Mouse (Mus musculus) heart, postnatal 25 days (tissue): ENCODE results near the gene Atg9b. TPM values are rescaled to one million over a fixed set of nuclear protein-coding genes. Genes with fewer than 3 reads are reported as not detected.

Experiments
- DNase-seq: peaks from one replicate; pipeline ENCODE4 v3.0.0; 2022; ENCODE audit warnings: low spot score
- intact Hi-C: fragments of 180-260 bp; cut with DNase I; formaldehyde crosslinking; loops from one replicate; pipeline ENCODE4 v1.15.1; 2025
- total RNA-seq, 2 experiments: library from RNA; stranded (reverse); gene quantifications; 2 replicates each; pipeline ENCODE4 v1.2.3; 2021

The Atg9b gene
- total RNA-seq, 2 experiments from 2014 or later = 0.42 to 1.2 TPM

DNA sequence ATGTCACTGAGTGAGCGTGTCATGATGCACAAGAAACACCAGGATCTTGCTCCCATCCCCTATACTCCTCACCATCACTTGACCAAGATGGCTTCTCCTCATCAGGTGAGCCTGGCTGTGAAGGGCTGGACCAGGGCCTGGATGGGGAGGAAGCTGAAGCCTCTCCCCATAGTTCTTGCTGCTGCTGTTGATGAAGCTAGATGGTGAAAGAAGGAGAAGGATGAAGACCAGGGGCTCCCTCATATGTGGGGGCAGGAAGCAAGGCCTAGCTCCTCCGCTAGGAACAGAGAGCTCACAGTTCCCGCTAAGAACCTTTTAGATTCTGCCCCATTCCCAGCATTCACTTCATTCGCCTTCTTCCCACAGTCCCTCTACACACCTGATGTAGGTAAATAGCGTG, 6.6 kb downstream of the Atg9b start:
- intact Hi-C loops = no loop called here
- DNase-seq = no peak

DNA sequence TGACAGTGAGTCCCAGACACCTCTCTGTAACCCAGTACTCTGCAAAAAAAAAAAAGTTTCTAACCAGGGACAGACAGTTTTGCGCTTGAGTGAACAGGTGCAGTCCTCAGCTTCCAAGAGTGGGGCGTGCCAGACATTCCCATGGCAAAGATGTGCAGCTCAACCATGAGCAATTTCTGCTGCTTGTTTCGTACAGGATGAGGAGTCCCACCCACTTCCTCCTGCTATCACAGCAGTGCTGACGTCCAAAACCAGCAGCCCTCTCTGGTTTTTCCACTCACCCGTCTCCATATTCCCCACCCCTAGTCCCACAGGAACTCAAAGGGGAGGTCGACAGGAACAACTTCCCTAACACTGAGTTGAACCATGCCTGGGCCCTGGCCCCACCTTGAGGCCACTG, 7.5 kb downstream of the Atg9b start:
- DNase-seq = peak; percentile 75
- intact Hi-C loops = loop anchor here (1.0 kb wide), 1 partner anchor 19 kb away; no protein-coding TSS in a partner anchor

DNA sequence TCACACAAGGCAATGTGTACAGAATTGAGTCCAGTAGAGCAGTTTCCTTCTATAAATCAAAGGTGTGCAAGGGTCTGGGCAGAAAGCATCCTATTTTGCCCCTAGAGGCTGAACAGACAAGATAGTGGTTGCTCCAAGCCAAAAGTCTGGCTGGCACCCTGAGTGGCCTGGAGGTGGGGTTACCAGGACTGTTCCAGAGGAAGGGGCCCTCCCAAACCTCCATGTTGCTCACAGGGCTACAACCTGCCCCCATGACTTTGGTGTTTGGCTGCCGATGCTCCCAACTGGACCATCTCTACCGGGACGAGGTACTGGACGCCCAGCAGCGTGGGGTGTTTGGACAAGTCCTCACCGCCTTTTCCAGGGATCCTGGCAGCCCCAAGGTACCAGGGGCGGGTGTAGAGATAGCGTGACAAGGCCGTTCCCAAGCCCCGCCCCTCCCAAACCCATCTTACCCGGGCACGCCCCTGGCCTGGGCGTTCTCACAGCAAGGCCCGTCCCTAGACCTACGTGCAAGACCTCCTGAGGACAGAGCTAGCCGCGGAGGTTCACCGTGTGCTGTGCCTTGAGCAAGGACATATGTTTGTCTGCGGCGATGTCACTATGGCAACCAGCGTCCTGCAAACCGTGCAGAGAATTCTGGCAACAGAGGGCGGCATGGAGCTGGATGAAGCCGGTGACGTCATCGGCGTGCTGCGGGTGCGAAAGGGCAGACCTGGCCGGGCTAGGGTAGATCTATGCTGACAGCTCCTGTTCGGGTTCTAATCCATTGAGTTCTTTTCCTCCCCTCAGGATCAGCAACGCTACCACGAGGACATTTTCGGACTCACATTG, 8.7 kb downstream of the Atg9b start:
- peak; percentile 79 for DNase-seq
- intact Hi-C loops = no loop called here

DNA sequence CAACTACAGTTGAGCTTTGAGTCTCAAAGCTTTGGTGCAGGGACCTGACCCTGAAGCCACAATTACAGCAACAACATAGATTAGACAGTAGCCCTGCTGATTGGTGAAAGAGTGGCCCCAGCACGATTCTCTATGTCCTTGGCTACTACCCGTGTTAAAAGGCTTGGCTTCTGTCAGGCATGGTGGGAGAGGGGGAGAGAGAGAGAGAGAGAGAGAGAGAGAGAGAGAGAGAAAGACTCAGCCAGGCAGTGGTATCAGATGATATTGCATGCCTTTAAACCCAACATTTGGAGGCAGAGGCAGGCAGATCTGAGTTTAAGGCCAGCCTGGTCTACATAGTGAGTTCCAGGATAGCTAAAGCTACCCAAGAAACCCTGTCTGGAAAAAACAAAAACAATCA, 10.0 kb downstream of the Atg9b start:
- intact Hi-C loops = no loop called here
- DNase-seq = no peak

DNA sequence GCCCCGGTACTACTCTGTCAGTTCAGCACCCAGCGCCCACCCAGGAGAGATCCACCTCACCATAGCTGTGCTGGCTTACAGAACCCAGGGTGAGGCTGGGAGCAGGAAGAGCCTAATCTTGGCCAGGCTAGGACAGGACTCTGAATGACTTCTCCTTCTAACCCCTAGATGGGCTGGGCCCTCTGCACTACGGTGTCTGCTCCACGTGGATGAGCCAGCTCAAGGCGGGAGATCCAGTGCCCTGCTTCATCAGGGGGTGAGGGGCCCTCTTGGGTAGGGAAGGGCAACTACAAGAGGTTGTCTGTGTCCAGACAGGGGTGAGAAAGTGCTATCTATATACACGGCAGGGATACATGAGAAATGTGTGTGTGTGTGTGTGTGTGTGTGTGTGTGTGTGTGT, 10.5 kb downstream of the Atg9b start:
- no peak for DNase-seq
- intact Hi-C loops = no loop called here

GRCm38 (mm10) chr5:24380499-24380898, 11.4 kb downstream of the Atg9b start:
- intact Hi-C loops = no loop called here
- DNase-seq = no peak

DNA sequence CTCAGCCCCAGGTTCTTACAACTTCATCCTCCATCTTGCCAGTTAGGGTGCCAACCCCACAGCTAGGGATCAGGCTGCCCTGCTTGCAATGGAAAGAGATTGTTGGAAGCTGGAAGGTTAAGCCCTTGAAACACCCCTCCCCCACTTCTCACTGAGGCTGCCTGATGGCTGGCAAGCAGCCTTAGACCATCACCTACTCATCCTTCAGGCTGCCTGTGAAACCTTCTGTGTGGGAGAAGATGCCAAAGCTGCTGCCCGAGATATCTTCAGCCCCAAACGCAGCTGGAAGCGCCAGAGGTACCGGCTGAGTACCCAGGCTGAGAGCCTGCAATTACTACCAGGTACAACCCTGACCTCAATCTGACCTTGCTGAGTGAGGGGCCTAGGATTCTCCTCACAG, 12.4 kb downstream of the Atg9b start:
- intact Hi-C loops = no loop called here
- no peak for DNase-seq

DNA sequence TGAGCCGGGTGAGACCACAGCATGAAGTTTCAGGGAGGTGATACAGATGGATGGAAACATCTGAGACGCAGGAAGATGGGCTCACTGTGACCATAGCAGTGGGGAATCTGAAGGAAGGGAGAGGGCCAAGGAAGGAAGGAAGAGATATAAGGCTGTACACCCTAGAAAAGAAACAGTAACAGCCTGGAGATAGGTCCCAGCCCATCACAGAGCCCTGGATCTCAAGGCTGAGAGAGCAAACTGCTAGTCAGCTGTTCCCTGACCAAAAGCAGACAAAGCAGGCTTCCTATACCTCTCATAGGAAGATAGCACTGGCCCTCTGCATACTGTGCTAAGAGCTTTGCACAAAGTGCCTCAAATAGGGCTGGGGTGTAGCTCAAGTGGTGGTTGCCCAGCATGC, 13.2 kb downstream of the Atg9b start:
- no peak for DNase-seq
- intact Hi-C loops = no loop called here

DNA sequence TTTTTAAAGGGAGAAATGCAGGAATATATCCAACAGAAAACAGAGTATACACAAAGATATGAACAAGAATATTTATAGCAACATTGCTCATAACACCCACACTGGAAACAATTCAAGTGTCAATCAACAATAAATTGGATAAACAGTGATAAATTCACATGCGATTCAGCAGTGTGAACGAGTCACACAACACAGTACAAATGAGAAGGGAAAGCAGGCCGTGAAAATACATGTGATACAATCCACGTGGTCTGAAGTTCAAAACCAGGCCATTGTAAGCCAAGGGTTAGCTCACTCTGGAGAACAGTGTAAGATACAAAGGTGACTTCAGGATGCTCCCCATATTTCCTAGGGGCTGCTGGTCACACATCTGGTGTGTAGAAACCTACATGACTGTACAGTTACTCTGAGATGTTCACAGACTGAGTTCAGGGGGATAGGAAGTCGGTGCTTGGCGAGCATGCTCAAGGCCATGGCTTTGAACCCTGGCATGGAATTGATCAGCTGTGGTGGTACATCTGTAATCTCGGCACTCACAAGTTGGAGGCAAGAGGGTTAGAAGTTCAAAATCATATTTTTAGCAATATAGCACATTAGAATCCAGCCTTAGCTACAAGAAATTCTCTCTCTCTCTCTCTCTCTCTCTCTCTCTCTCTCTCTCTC, 17.1 kb downstream of the Atg9b start:
- intact Hi-C loops = no loop called here
- DNase-seq = no peak

DNA sequence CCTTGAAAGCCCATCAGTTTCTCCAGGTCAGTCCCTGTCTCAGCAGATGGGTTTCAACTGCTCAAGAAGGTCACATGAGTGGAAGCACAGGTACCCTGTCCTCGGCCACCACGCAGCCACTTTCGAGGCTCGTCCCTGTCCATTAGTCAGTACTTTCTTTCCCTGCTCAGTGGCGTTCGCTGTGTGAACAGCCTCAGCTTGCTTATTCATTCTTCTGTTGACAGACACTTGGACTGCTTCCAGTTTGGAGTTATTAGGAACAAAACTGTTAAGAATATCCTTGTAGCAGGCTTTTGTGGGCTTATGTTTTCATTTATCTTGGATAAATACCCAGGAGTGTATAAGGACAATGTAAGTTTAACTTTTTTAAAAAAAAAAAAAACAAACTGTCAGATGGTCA, 17.7 kb downstream of the Atg9b start:
- intact Hi-C loops = no loop called here
- DNase-seq = no peak

- intact Hi-C loops = no loop called here
Observed at GRCm38 (mm10) chr5:24373807-24374206, 18.1 kb downstream of the Atg9b start.

DNA sequence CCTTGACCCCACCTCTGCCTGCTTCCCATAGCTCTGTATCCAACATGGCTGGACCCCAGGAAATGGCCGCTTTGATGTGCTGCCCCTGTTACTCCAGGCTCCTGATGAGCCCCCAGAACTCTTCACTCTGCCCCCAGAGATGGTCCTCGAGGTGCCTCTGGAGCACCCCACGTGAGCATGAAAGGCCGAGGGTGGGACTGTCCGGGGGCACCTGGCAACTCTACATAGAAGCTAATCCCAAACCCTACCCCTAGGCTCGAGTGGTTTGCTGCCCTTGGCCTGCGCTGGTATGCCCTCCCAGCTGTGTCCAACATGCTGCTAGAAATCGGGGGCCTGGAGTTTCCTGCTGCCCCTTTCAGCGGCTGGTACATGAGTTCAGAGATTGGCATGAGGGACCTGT, 22.2 kb downstream of the Atg9b start:
- DNase-seq = no peak
- intact Hi-C loops = no loop called here

More at GRCm38 (mm10) chr5:24373807-24374206, 18.1 kb downstream of the Atg9b start:
- no peak for DNase-seq

DNA sequence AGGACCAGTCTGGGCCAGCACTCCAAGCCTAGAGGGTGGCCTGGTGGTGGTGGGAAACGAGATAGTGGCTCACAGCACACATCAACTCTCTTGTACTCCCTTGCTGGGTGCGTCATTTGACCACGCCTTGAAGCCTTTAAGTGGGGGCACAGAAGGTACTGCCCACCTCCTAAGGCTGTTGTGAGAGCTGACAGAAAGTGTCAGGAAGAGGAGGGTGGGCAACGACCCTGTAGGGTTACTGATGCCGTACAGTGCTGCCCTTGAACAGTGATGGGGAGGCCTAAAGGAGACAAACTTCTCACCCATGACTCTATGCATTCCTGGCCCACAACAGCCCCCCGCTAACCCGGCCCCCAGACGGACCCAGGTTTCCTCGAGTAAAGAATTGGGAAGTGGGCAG, 25.5 kb downstream of the Atg9b start:
- no peak for DNase-seq
- intact Hi-C loops = no loop called here

DNA sequence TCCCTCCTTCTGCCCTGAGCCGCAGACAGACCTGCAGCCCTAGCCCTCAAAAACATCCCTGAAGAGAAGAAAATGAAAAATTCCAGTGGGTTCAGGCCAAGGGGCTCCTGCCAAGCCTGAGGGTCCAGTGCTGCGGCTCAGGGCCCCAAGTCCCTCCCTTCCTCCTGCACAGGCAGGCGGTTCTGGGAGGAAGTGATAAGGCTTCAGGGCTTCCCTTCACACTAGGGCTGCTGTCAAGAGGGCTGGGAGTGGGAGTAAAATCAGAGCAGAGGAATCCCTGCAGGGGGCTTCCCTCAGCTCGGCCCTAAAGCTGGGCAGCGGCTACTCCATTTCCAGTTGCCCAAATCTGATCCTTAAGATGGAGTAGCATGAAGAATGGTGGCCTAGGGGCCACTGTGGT, 26.4 kb downstream of the Atg9b start:
- no peak for DNase-seq
- intact Hi-C loops = loop anchor here (1.0 kb wide), 1 partner anchor 19 kb away; no protein-coding TSS in a partner anchor

DNA sequence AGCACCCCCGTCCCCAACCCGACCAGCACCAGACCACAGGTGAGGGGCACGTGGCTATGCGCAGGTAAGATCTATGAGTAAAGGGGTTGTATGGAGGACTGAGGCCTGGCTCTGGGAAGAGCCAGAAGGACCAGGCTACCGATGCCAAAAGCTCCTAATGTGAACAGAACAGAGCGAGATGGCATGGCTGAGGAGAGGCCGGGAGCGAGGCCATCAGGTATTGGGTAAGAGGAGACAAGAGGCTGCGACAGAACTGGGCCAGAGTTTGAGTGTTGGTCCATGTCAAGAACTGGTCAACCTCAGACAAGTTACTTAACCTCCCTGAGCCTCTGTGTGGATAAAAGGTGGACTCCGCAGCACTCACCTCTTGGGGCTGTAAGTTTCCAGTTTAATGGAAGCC, 27.0 kb downstream of the Atg9b start:
- DNase-seq = no peak
- intact Hi-C loops = loop anchor here (1.0 kb wide), 1 partner anchor 19 kb away; no protein-coding TSS in a partner anchor

DNA sequence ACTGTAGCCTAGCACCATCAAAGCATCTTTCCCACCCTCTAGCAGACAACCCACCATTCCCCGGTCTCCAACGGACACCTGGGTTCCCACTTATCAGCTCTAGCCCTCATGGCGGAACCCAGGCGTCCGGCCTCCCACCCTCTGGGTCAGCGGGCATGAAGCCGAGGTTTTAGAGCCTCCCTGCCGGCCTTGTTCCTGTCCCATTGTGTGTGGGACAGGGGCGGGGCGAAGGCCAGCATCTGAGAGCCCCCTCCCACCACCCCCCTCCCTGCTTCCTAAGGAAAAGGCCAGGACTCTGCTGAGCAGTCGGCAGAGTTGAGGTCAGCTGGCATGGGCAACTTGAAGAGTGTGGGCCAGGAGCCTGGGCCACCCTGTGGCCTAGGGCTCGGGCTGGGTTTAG, 27.4 kb downstream of the Atg9b start, which contains the start of gene Nos3:
TSS of gene Nos3 (plus strand) at position 303 of the 400 bp plus-strand sequence.
- intact Hi-C loops = no loop called here
- peak; percentile 77 for DNase-seq

- intact Hi-C loops = no loop called here
- no peak for DNase-seq
Observed at GRCm38 (mm10) chr5:24364061-24364460, 27.9 kb downstream of the Atg9b start.

DNA sequence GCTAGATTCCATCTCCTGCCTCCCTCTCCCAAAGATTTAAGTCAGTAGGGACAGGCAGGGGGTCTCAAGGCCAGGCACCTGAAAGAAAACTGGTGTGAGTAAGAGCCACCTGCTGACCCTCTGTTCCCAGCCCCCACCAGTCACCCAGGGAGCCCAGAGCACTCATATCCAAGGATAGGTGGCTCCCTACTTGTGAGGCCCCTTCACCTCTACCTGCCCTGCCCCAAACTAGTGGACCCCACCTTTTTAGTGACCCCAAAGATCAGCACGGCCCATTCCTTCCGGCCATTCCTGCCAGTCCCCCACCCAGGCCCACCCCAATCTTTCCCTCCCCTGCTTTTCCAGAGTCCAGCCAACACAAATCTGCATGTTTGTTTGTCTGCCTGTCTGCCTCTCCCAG, 28.5 kb downstream of the Atg9b start:
- no peak for DNase-seq
- intact Hi-C loops = no loop called here

GRCm38 (mm10) chr5:24360792-24361454, 31.0 kb downstream of the Atg9b start:
- intact Hi-C loops = loop anchor here (1.0 to 2.0 kb wide), 2 partner anchors 32 to 95 kb away; partner anchors contain the start of genes Abcb8 and Atg9b

GRCm38 (mm10) chr5:24357461-24357860, 34.5 kb downstream of the Atg9b start:
- intact Hi-C loops = loop anchor here (1.0 to 2.0 kb wide), 2 partner anchors 21 to 96 kb away; no protein-coding TSS in a partner anchor
- DNase-seq = no peak

More at GRCm38 (mm10) chr5:24360792-24361454, 31.0 kb downstream of the Atg9b start:
- DNase-seq = peak; percentile 61
